8 mouse cellular contexts compared by ENCODE assay signal in genomic region chr4:46452855-46453719, GRCm38 (mm10). TPM values are rescaled to one million over a fixed set of nuclear protein-coding genes. Genes with fewer than 3 reads are reported as not detected.
A peak's percentile ranks its signal among the peaks of the same experiment; 100 is the strongest.
DNase-seq lines count a peak whose midpoint lies in the region; ATAC-seq and TF ChIP-seq lines count a peak whose summit lies in the region.

No protein-coding gene starts in this region.

- H3K9me3 ChIP-seq in kidney, postnatal 0 days (replicated peaks; ENCODE audit: low read length) = no peaks in the 10 kb centered on the region
- H3K9me3 ChIP-seq in hindbrain, embryonic 16.5 days (ENCODE audit: control insufficient read depth, low read length) = no peaks in the 10 kb centered on the region

- H3K9ac ChIP-seq in kidney, postnatal 0 days (ENCODE audit: low read depth, low read length) = peak overlapping the region; percentile 92; the same call in 1 of the 2 replicates
- H3K9ac ChIP-seq in hindbrain, embryonic 16.5 days (ENCODE audit: low read depth, low read length) = no peak overlapping the region; the same call in none of the 2 replicates

- H3K4me3 ChIP-seq in kidney, postnatal 0 days (replicated peaks; ENCODE audit: low read depth, low read length) = peak overlapping the region; percentile 92; the same call in 1 of the 2 replicates
- H3K4me3 ChIP-seq in cortical plate, adult 2 months (ENCODE audit: insufficient read depth, low read length) = peak overlapping the region; percentile 41; the same call in 1 of the 2 replicates
- H3K4me3 ChIP-seq in hindbrain, embryonic 16.5 days (ENCODE audit: low read length) = peak overlapping the region; percentile 96

- TF ChIP-seq CTCF in kidney, postnatal 0 days (IDR thresholded peaks at IDR 0.05; ENCODE audit: low read depth) = no peak
- no peak for TF ChIP-seq CTCF in cortical plate, adult 2 months (IDR thresholded peaks at IDR 0.05; ENCODE audit: extremely low read depth, insufficient read depth, low read length)

- peaks cover 40% of the 10 kb centered on the region for H3K4me1 ChIP-seq in kidney, postnatal 0 days (replicated peaks; ENCODE audit: insufficient read depth, low read length)
- peaks cover 3% of the 10 kb centered on the region for H3K4me1 ChIP-seq in cortical plate, adult 2 months (ENCODE audit: control insufficient read depth, insufficient read depth, low read length)
- peaks cover 20% of the 10 kb centered on the region for H3K4me1 ChIP-seq in hindbrain, embryonic 16.5 days (ENCODE audit: control insufficient read depth, insufficient read depth, low read depth, low read length)

- TF ChIP-seq POLR2A in cortical plate, adult 2 months (IDR thresholded peaks at IDR 0.05; ENCODE audit: extremely low read depth, insufficient read depth, low read length) = no peak

- H3K4me2 ChIP-seq in kidney, postnatal 0 days (ENCODE audit: low read length) = peak overlapping the region; percentile 81
- peak overlapping the region; percentile 76 for H3K4me2 ChIP-seq in hindbrain, embryonic 16.5 days (ENCODE audit: low read length)

- H3K27me3 ChIP-seq in kidney, postnatal 0 days (ENCODE audit: insufficient read depth, low read length) = no peaks in the 10 kb centered on the region
- no peaks in the 10 kb centered on the region for H3K27me3 ChIP-seq in hindbrain, embryonic 16.5 days (replicated peaks; ENCODE audit: control insufficient read depth, insufficient read depth, low read length)

- no peak for ATAC-seq in kidney, postnatal 0 days (replicated peaks; ENCODE audit: low FRiP score, low read depth)
- ATAC-seq in hindbrain, embryonic 16.5 days = no peak
- ATAC-seq in megakaryocyte-erythroid progenitor cell, adult 5-6 weeks (replicated peaks; ENCODE audit: low FRiP score, low TSS enrichment, poor library complexity, severe bottlenecking) = no peak

- 0 out of 2 replicates have a peak, but pooled peaks cover 2% of the 10 kb centered on the region for H3K36me3 ChIP-seq in kidney, postnatal 0 days (ENCODE audit: insufficient read depth, low read length)
- H3K36me3 ChIP-seq in hindbrain, embryonic 16.5 days (ENCODE audit: control insufficient read depth, insufficient read depth, low read length) = no peaks in the 10 kb centered on the region

- WGBS in kidney, postnatal 0 days = 33% methylated on average over 13 of the region's 13 CpGs
- 43% methylated on average over 13 of the region's 13 CpGs for WGBS in hindbrain, embryonic 16.5 days

- H3K27ac ChIP-seq in kidney, postnatal 0 days = peak overlapping the region; percentile 97; the same call in 1 of the 2 replicates
- no peak overlapping the region for H3K27ac ChIP-seq in cortical plate, adult 2 months (ENCODE audit: insufficient read depth, low read length)
- H3K27ac ChIP-seq in hindbrain, embryonic 16.5 days (ENCODE audit: low read depth, low read length) = peak overlapping the region; percentile 12; the same call in 1 of the 2 replicates

- DNase-seq in kidney, postnatal 0 days (ENCODE audit: low spot score) = no peak
- DNase-seq in kidney, adult 18-20 months = no peak
- peak; percentile 36 for DNase-seq in neural tube, embryonic 10.5 days (ENCODE audit: extremely low spot score, low spot score)
- no peak for DNase-seq in spleen, postnatal 14 days (ENCODE audit: low spot score in 2 of 2)
- DNase-seq in embryo, embryonic 10 days (ENCODE audit: low spot score) = no peak

RNA-seq across cellular contexts. Expression of gene Anp32b, which starts 2.4 kb away (rescaled TPM):
- polyA plus RNA-seq in kidney, postnatal 0 days (2015; fragmentation: Nextera tagmentation; extraction: Ambion mirVana) = 198 and 211 TPM in 2 replicates
- 37.2 and 38.6 TPM in 2 replicates for polyA plus RNA-seq in cortical plate, adult 2 months (2012; rRNA removed)
- polyA plus RNA-seq in hindbrain, embryonic 16.5 days (2015; fragmentation: Nextera tagmentation; extraction: Ambion mirVana) = 72.5 and 82.4 TPM in 2 replicates
- 736 and 1,006 TPM in 2 replicates for total RNA-seq in megakaryocyte-erythroid progenitor cell, adult 5-6 weeks (2014; fragmentation: Nextera tagmentation)
- total RNA-seq in megakaryocyte-erythroid progenitor cell, adult 5-6 weeks (2017) = 180 and 265 TPM in 2 replicates

RNA-seq across cellular contexts. Expression of gene Nans, which starts 36.0 kb away (rescaled TPM):
- polyA plus RNA-seq in kidney, postnatal 0 days (2015; fragmentation: Nextera tagmentation; extraction: Ambion mirVana) = 45.6 and 50.7 TPM in 2 replicates
- polyA plus RNA-seq in cortical plate, adult 2 months (2012; rRNA removed) = 18.4 and 18.6 TPM in 2 replicates
- polyA plus RNA-seq in hindbrain, embryonic 16.5 days (2015; fragmentation: Nextera tagmentation; extraction: Ambion mirVana) = 73.7 and 77.1 TPM in 2 replicates
- total RNA-seq in megakaryocyte-erythroid progenitor cell, adult 5-6 weeks (2014; fragmentation: Nextera tagmentation) = 58.0 and 77.3 TPM in 2 replicates
- total RNA-seq in megakaryocyte-erythroid progenitor cell, adult 5-6 weeks (2017) = 57.8 and 68.7 TPM in 2 replicates

RNA-seq across cellular contexts. Expression of gene Hemgn, which starts 39.8 kb away (rescaled TPM):
- polyA plus RNA-seq in kidney, postnatal 0 days (2015; fragmentation: Nextera tagmentation; extraction: Ambion mirVana) = 0.11 and 0.15 TPM in 2 replicates
- not detected in 2 replicates for polyA plus RNA-seq in cortical plate, adult 2 months (2012; rRNA removed)
- 0.13 and 0.26 TPM in 2 replicates for polyA plus RNA-seq in hindbrain, embryonic 16.5 days (2015; fragmentation: Nextera tagmentation; extraction: Ambion mirVana)
- total RNA-seq in megakaryocyte-erythroid progenitor cell, adult 5-6 weeks (2014; fragmentation: Nextera tagmentation) = 120 and 199 TPM in 2 replicates
- total RNA-seq in megakaryocyte-erythroid progenitor cell, adult 5-6 weeks (2017) = 129 and 182 TPM in 2 replicates

Comparison
In these comparisons a context has a peak if more than half of its experiments do, and no peak if none do; other contexts are left out.
1. H3K4me3 ChIP-seq: peak in every context shown above with its lines; median percentile 96 in hindbrain, embryonic 16.5 days; 92 in kidney, postnatal 0 days; 41 in cortical plate, adult 2 months.